Mouse (Mus musculus): Measurements from ENCODE around the gene Dph5. TPM values are rescaled to one million over a fixed set of nuclear protein-coding genes. Genes with fewer than 3 reads are reported as not detected.
A peak's percentile ranks its signal among the peaks of the same experiment; 100 is the strongest.

Gene Dph5
- polyA plus RNA-seq, 2 experiments, result 10.2 to 15.0 TPM

- peak overlapping the region; percentile 47 for H3K27ac ChIP-seq
- ATAC-seq (ENCODE audit: insufficient read depth) (peak; percentile 61), DNase-seq (ENCODE audit: low read depth in 3 of 3, low spot score in 3 of 3) (peak in 1 of 3 experiments; percentile 11)
- H3K9me3 ChIP-seq (ENCODE audit: control insufficient read depth, low read length), result no peaks in the 10 kb centered on the region
- no peaks in the 10 kb centered on the region for H3K27me3 ChIP-seq (ENCODE audit: control insufficient read depth, insufficient read depth, low read length)
- peaks cover 3% of the 10 kb centered on the region for H3K36me3 ChIP-seq (replicated peaks; ENCODE audit: control insufficient read depth, insufficient read depth, low read depth)
- TF ChIP-seq CTCF (IDR thresholded peaks at IDR 0.05; ENCODE audit: low read depth) (no peak), EP300 (IDR thresholded peaks at IDR 0.05; ENCODE audit: low read depth) (no peak)
- peak overlapping the region; percentile 80 for H3K4me2 ChIP-seq (ENCODE audit: low read depth)
- H3K4me3 ChIP-seq (ENCODE audit: insufficient read depth in 1 of 2, low read depth in 2 of 2, low read length in 2 of 2), result peak overlapping the region; percentile 84 to 99
- 3% methylated on average over 21 of the region's 21 CpGs for WGBS (ENCODE audit: insufficient replicate concordance)
- H3K9ac ChIP-seq (replicated peaks), result peak overlapping the region; percentile 77
- H3K4me1 ChIP-seq (replicated peaks; ENCODE audit: control insufficient read depth in 2 of 2, insufficient read depth in 2 of 2, low read length in 1 of 2), result peaks cover 0 to 2% of the 10 kb centered on the region in 2 experiments; a peak in 2 of 4 replicates
Observed at GRCm38 (mm10) chr3:115888310-115889106, 871 bp downstream of the Dph5 start.

- H3K27me3 ChIP-seq (ENCODE audit: control insufficient read depth, insufficient read depth, low read length), result no peaks in the 10 kb centered on the region
- H3K27ac ChIP-seq, result no peak overlapping the region
- H3K9ac ChIP-seq (replicated peaks), result no peak overlapping the region
- H3K4me3 ChIP-seq (ENCODE audit: insufficient read depth in 1 of 2, low read depth in 2 of 2, low read length in 2 of 2), result no peak overlapping the region
- H3K9me3 ChIP-seq (ENCODE audit: control insufficient read depth, low read length), result no peaks in the 10 kb centered on the region
- no peak for TF ChIP-seq CTCF (IDR thresholded peaks at IDR 0.05; ENCODE audit: low read depth)
- no peak for TF ChIP-seq EP300 (IDR thresholded peaks at IDR 0.05; ENCODE audit: low read depth)
- 78% methylated on average over 4 of the region's 4 CpGs for WGBS (ENCODE audit: insufficient replicate concordance)
- peaks cover 9% of the 10 kb centered on the region for H3K36me3 ChIP-seq (replicated peaks; ENCODE audit: control insufficient read depth, insufficient read depth, low read depth)
- no peak for ATAC-seq (ENCODE audit: insufficient read depth)
- H3K4me1 ChIP-seq (replicated peaks; ENCODE audit: control insufficient read depth in 2 of 2, insufficient read depth in 2 of 2, low read length in 1 of 2), result no peaks in the 10 kb centered on the region
- H3K4me2 ChIP-seq (ENCODE audit: low read depth), result no peak overlapping the region
- no peak for DNase-seq (ENCODE audit: low read depth in 3 of 3, low spot score in 3 of 3)
Observed at GRCm38 (mm10) chr3:115892341-115892740, 4.7 kb downstream of the Dph5 start.

GRCm38 (mm10) chr3:115893166-115893565, 5.5 kb downstream of the Dph5 start:
- Histone ChIP-seq H3K36me3 (replicated peaks; ENCODE audit: control insufficient read depth, insufficient read depth, low read depth) (peaks cover 9% of the 10 kb centered on the region), H3K9me3 (ENCODE audit: control insufficient read depth, low read length) (no peaks in the 10 kb centered on the region), H3K27me3 (ENCODE audit: control insufficient read depth, insufficient read depth, low read length) (no peaks in the 10 kb centered on the region), H3K4me2 (ENCODE audit: low read depth) (no peak overlapping the region), H3K27ac (no peak overlapping the region), H3K4me3 (ENCODE audit: insufficient read depth in 1 of 2, low read depth in 2 of 2, low read length in 2 of 2) (no peak overlapping the region), H3K4me1 (replicated peaks; ENCODE audit: control insufficient read depth in 2 of 2, insufficient read depth in 2 of 2, low read length in 1 of 2) (no peaks in the 10 kb centered on the region), H3K9ac (replicated peaks) (no peak overlapping the region)
- DNase-seq (ENCODE audit: low read depth in 3 of 3, low spot score in 3 of 3), result no peak
- 83% methylated on average over 2 of the region's 2 CpGs for WGBS (ENCODE audit: insufficient replicate concordance)
- ATAC-seq (ENCODE audit: insufficient read depth), result no peak
- TF ChIP-seq CTCF (IDR thresholded peaks at IDR 0.05; ENCODE audit: low read depth) (no peak), EP300 (IDR thresholded peaks at IDR 0.05; ENCODE audit: low read depth) (no peak)

GRCm38 (mm10) chr3:115898354-115898948, 10.8 kb downstream of the Dph5 start:
- Histone ChIP-seq H3K4me3 (ENCODE audit: insufficient read depth in 1 of 2, low read depth in 2 of 2, low read length in 2 of 2) (no peak overlapping the region), H3K36me3 (replicated peaks; ENCODE audit: control insufficient read depth, insufficient read depth, low read depth) (peaks cover 6% of the 10 kb centered on the region), H3K27ac (no peak overlapping the region), H3K9ac (replicated peaks) (no peak overlapping the region), H3K4me1 (replicated peaks; ENCODE audit: control insufficient read depth in 2 of 2, insufficient read depth in 2 of 2, low read length in 1 of 2) (no peaks in the 10 kb centered on the region), H3K9me3 (ENCODE audit: control insufficient read depth, low read length) (no peaks in the 10 kb centered on the region), H3K27me3 (ENCODE audit: control insufficient read depth, insufficient read depth, low read length) (no peaks in the 10 kb centered on the region), H3K4me2 (ENCODE audit: low read depth) (no peak overlapping the region)
- 72% methylated on average over 3 of the region's 3 CpGs for WGBS (ENCODE audit: insufficient replicate concordance)
- TF ChIP-seq CTCF (IDR thresholded peaks at IDR 0.05; ENCODE audit: low read depth), result no peak
- no peak for TF ChIP-seq EP300 (IDR thresholded peaks at IDR 0.05; ENCODE audit: low read depth)
- DNase-seq (ENCODE audit: low read depth in 3 of 3, low spot score in 3 of 3), result no peak
- ATAC-seq (ENCODE audit: insufficient read depth), result no peak

GRCm38 (mm10) chr3:115902301-115902956, 14.8 kb downstream of the Dph5 start:
- TF ChIP-seq EP300 (IDR thresholded peaks at IDR 0.05; ENCODE audit: low read depth) (no peak), CTCF (IDR thresholded peaks at IDR 0.05; ENCODE audit: low read depth) (no peak; the same call in 1 of the 2 replicates)
- no peak overlapping the region for H3K4me2 ChIP-seq (ENCODE audit: low read depth)
- 59% methylated on average over 9 of the region's 9 CpGs for WGBS (ENCODE audit: insufficient replicate concordance)

More at GRCm38 (mm10) chr3:115902301-115902956, 14.8 kb downstream of the Dph5 start:
- no peak for ATAC-seq (ENCODE audit: insufficient read depth)
- DNase-seq (ENCODE audit: low read depth in 3 of 3, low spot score in 3 of 3), result peak in 1 of 3 experiments; percentile 24
- Histone ChIP-seq H3K4me3 (ENCODE audit: insufficient read depth in 1 of 2, low read depth in 2 of 2, low read length in 2 of 2) (no peak overlapping the region), H3K9me3 (ENCODE audit: control insufficient read depth, low read length) (no peaks in the 10 kb centered on the region), H3K27me3 (ENCODE audit: control insufficient read depth, insufficient read depth, low read length) (no peaks in the 10 kb centered on the region), H3K9ac (replicated peaks) (no peak overlapping the region), H3K27ac (no peak overlapping the region), H3K36me3 (replicated peaks; ENCODE audit: control insufficient read depth, insufficient read depth, low read depth) (peaks cover 10% of the 10 kb centered on the region), H3K4me1 (replicated peaks; ENCODE audit: control insufficient read depth in 2 of 2, insufficient read depth in 2 of 2, low read length in 1 of 2) (no peaks in the 10 kb centered on the region)

All from liver, embryonic 14.5 days (tissue).